Mouse (Mus musculus) forebrain, embryonic 12.5 days (tissue): Measurements from ENCODE around the gene Chmp4b. TPM values are rescaled to one million over a fixed set of nuclear protein-coding genes. Genes with fewer than 3 reads are reported as not detected.

Experiments
- ATAC-seq: fragments of 200-750 bp; cut with Nextera tagmentation; 2 replicates; pipeline ENCODE4 v1.8.0; 2017; ENCODE audit warnings: moderate TSS enrichment; ENCODE audit not compliant: low FRiP score
- H3K27ac ChIP-seq: fragments of 300-500 bp; sonication (generic); 2 replicates; pipeline ENCODE4 v1.5.1; 2016; ENCODE audit warnings: mild to moderate bottlenecking
- H3K27me3 ChIP-seq: fragments of 300-500 bp; sonication (generic); 2 replicates; pipeline ENCODE4 v1.6.1; 2016; ENCODE audit warnings: mild to moderate bottlenecking
- H3K36me3 ChIP-seq: fragments of 300-500 bp; sonication (generic); replicated peaks from 2 replicates; pipeline ENCODE4 v1.6.1; 2016; ENCODE audit warnings: mild to moderate bottlenecking
- H3K4me1 ChIP-seq: fragments of 300-500 bp; sonication (generic); 2 replicates; pipeline ENCODE4 v1.6.1; 2016
- H3K4me2 ChIP-seq: fragments of 300-500 bp; sonication (generic); 2 replicates; pipeline ENCODE4 v1.6.1; 2016; ENCODE audit warnings: mild to moderate bottlenecking, moderate library complexity
- H3K4me3 ChIP-seq: fragments of 300-500 bp; sonication (generic); replicated peaks from 2 replicates; pipeline ENCODE4 v1.5.1; 2016; ENCODE audit warnings: mild to moderate bottlenecking
- H3K9ac ChIP-seq: fragments of 300-500 bp; sonication (generic); 2 replicates; pipeline ENCODE4 v1.6.1; 2016; ENCODE audit warnings: mild to moderate bottlenecking
- H3K9me3 ChIP-seq: fragments of 300-500 bp; sonication (generic); 2 replicates; pipeline ENCODE4 v1.6.1; 2016
- WGBS: fragments of 180-500 bp; shearing (Covaris S2); methylation state at CpG from one replicate; pipeline ENCODE4 v1.1.7; 2016; 5-methylcytosine and 5-hydroxymethylcytosine counted together
- polyA plus RNA-seq: library from polyadenylated mRNA; unstranded; fragments of >200 nt; fragmentation: Nextera tagmentation; extraction: Ambion mirVana; gene quantifications from 2 replicates; pipeline ENCODE4 v1.2.1, GENCODE M21; 2016

Gene Chmp4b
- polyA plus RNA-seq, 1 experiment from 2014 or later = 21.8 TPM

GRCm38 (mm10) chr2:154713964-154714363 is 62.5 kb downstream of the Chmp4b start:
- no peak overlapping the region for H3K4me3 ChIP-seq
- H3K9me3 ChIP-seq = no peaks in the 10 kb centered on the region
- no peak overlapping the region for H3K4me2 ChIP-seq
- no peak for ATAC-seq
- H3K27me3 ChIP-seq = no peaks in the 10 kb centered on the region
- H3K9ac ChIP-seq = no peak overlapping the region
- no peaks in the 10 kb centered on the region for H3K4me1 ChIP-seq
- no peak overlapping the region for H3K27ac ChIP-seq
- H3K36me3 ChIP-seq = no peaks in the 10 kb centered on the region
- 53% methylated on average over 3 of the region's 3 CpGs for WGBS

- Histone ChIP-seq H3K27ac (no peak overlapping the region), H3K4me2 (no peak overlapping the region), H3K9me3 (no peaks in the 10 kb centered on the region), H3K4me1 (no peaks in the 10 kb centered on the region), H3K9ac (no peak overlapping the region), H3K27me3 (no peaks in the 10 kb centered on the region), H3K36me3 (no peaks in the 10 kb centered on the region), H3K4me3 (no peak overlapping the region)
- ATAC-seq = no peak
- 93% methylated on average over 4 of the region's 4 CpGs for WGBS
Observed at GRCm38 (mm10) chr2:154716586-154716985, 65.1 kb downstream of the Chmp4b start.

GRCm38 (mm10) chr2:154717081-154717480 is 65.6 kb downstream of the Chmp4b start:
- no peaks in the 10 kb centered on the region for H3K4me1 ChIP-seq
- no peak for ATAC-seq
- H3K36me3 ChIP-seq = no peaks in the 10 kb centered on the region
- H3K27me3 ChIP-seq = no peaks in the 10 kb centered on the region
- no peaks in the 10 kb centered on the region for H3K9me3 ChIP-seq
- H3K9ac ChIP-seq = no peak overlapping the region
- no peak overlapping the region for H3K4me2 ChIP-seq
- no peak overlapping the region for H3K4me3 ChIP-seq
- H3K27ac ChIP-seq = no peak overlapping the region

GRCm38 (mm10) chr2:154718855-154719556 is 67.5 kb downstream of the Chmp4b start:
- Histone ChIP-seq H3K4me3 (no peak overlapping the region), H3K4me2 (no peak overlapping the region), H3K27me3 (no peaks in the 10 kb centered on the region), H3K9ac (no peak overlapping the region), H3K9me3 (no peaks in the 10 kb centered on the region), H3K36me3 (no peaks in the 10 kb centered on the region), H3K4me1 (no peaks in the 10 kb centered on the region), H3K27ac (no peak overlapping the region)
- no peak for ATAC-seq
- WGBS = 84% methylated on average over 12 of the region's 12 CpGs

GRCm38 (mm10) chr2:154720315-154720714 is 68.8 kb downstream of the Chmp4b start:
- Histone ChIP-seq H3K4me3 (no peak overlapping the region), H3K27ac (no peak overlapping the region), H3K4me1 (peaks cover 2% of the 10 kb centered on the region; the same call in 1 of the 2 replicates), H3K27me3 (no peaks in the 10 kb centered on the region), H3K9ac (no peak overlapping the region), H3K4me2 (no peak overlapping the region), H3K9me3 (no peaks in the 10 kb centered on the region), H3K36me3 (no peaks in the 10 kb centered on the region)
- ATAC-seq = no peak
- 81% methylated on average over 2 of the region's 2 CpGs for WGBS

GRCm38 (mm10) chr2:154723473-154723872 is 72.0 kb downstream of the Chmp4b start:
- Histone ChIP-seq H3K9me3 (no peaks in the 10 kb centered on the region), H3K27ac (no peak overlapping the region), H3K27me3 (no peaks in the 10 kb centered on the region), H3K36me3 (no peaks in the 10 kb centered on the region), H3K9ac (no peak overlapping the region), H3K4me1 (peaks cover 6% of the 10 kb centered on the region; the same call in 1 of the 2 replicates), H3K4me3 (no peak overlapping the region), H3K4me2 (no peak overlapping the region)
- 83% methylated on average over 4 of the region's 4 CpGs for WGBS
- ATAC-seq = no peak

- 79% methylated on average over 3 of the region's 3 CpGs for WGBS
- Histone ChIP-seq H3K9ac (no peak overlapping the region), H3K27me3 (no peaks in the 10 kb centered on the region), H3K4me1 (peaks cover 10% of the 10 kb centered on the region), H3K9me3 (no peaks in the 10 kb centered on the region), H3K4me3 (no peak overlapping the region), H3K4me2 (no peak overlapping the region), H3K27ac (no peak overlapping the region), H3K36me3 (no peaks in the 10 kb centered on the region)
- no peak for ATAC-seq
Observed at GRCm38 (mm10) chr2:154729737-154730136, 78.2 kb downstream of the Chmp4b start.

- no peak overlapping the region for H3K9ac ChIP-seq
- 95% methylated on average over 3 of the region's 3 CpGs for WGBS
- no peak overlapping the region for H3K4me3 ChIP-seq
- no peaks in the 10 kb centered on the region for H3K27me3 ChIP-seq
- H3K36me3 ChIP-seq = no peaks in the 10 kb centered on the region
- H3K9me3 ChIP-seq = no peaks in the 10 kb centered on the region
- peaks cover 4% of the 10 kb centered on the region; the same call in 1 of the 2 replicates for H3K4me1 ChIP-seq
- H3K27ac ChIP-seq = no peak overlapping the region
- ATAC-seq = no peak
- no peak overlapping the region for H3K4me2 ChIP-seq
Observed at GRCm38 (mm10) chr2:154730841-154731240, 79.3 kb downstream of the Chmp4b start.

GRCm38 (mm10) chr2:154731916-154732315 is 80.4 kb downstream of the Chmp4b start:
- Histone ChIP-seq H3K4me3 (no peak overlapping the region), H3K27ac (no peak overlapping the region), H3K4me2 (no peak overlapping the region), H3K4me1 (peaks cover 4% of the 10 kb centered on the region; the same call in 1 of the 2 replicates), H3K9me3 (no peaks in the 10 kb centered on the region), H3K36me3 (no peaks in the 10 kb centered on the region), H3K27me3 (no peaks in the 10 kb centered on the region), H3K9ac (no peak overlapping the region)
- 62% methylated on average over 2 of the region's 2 CpGs for WGBS
- ATAC-seq = no peak

GRCm38 (mm10) chr2:154732503-154733141 is 81.1 kb downstream of the Chmp4b start:
- Histone ChIP-seq H3K4me3 (no peak overlapping the region), H3K27me3 (no peaks in the 10 kb centered on the region), H3K9ac (no peak overlapping the region), H3K27ac (no peak overlapping the region), H3K4me2 (no peak overlapping the region), H3K36me3 (no peaks in the 10 kb centered on the region), H3K4me1 (peaks cover 4% of the 10 kb centered on the region; the same call in 1 of the 2 replicates), H3K9me3 (no peaks in the 10 kb centered on the region)
- no peak for ATAC-seq
- WGBS = 84% methylated on average over 9 of the region's 9 CpGs

- no peak overlapping the region for H3K27ac ChIP-seq
- no peak overlapping the region for H3K9ac ChIP-seq
- ATAC-seq = no peak
Observed at GRCm38 (mm10) chr2:154734977-154735376, 83.5 kb downstream of the Chmp4b start.

GRCm38 (mm10) chr2:154735416-154735815 is 83.9 kb downstream of the Chmp4b start:
- no peaks in the 10 kb centered on the region for H3K36me3 ChIP-seq
- WGBS = 81% methylated on average over 7 of the region's 7 CpGs
- H3K9ac ChIP-seq = no peak overlapping the region

More at GRCm38 (mm10) chr2:154734977-154735376, 83.5 kb downstream of the Chmp4b start:
- H3K4me3 ChIP-seq = no peak overlapping the region
- H3K4me2 ChIP-seq = no peak overlapping the region
- WGBS = 52% methylated on average over 9 of the region's 9 CpGs
- H3K9me3 ChIP-seq = no peaks in the 10 kb centered on the region
- peaks cover 4% of the 10 kb centered on the region; the same call in 1 of the 2 replicates for H3K4me1 ChIP-seq
- no peaks in the 10 kb centered on the region for H3K27me3 ChIP-seq
- no peaks in the 10 kb centered on the region for H3K36me3 ChIP-seq

GRCm38 (mm10) chr2:154735986-154736385 is 84.5 kb downstream of the Chmp4b start:
- Histone ChIP-seq H3K9me3 (no peaks in the 10 kb centered on the region), H3K36me3 (no peaks in the 10 kb centered on the region), H3K4me1 (peaks cover 4% of the 10 kb centered on the region; the same call in 1 of the 2 replicates), H3K27ac (no peak overlapping the region), H3K27me3 (no peaks in the 10 kb centered on the region), H3K4me3 (no peak overlapping the region), H3K9ac (no peak overlapping the region), H3K4me2 (no peak overlapping the region)
- no peak for ATAC-seq
- 85% methylated on average over 7 of the region's 7 CpGs for WGBS

More at GRCm38 (mm10) chr2:154735416-154735815, 83.9 kb downstream of the Chmp4b start:
- no peaks in the 10 kb centered on the region for H3K9me3 ChIP-seq
- H3K4me3 ChIP-seq = no peak overlapping the region
- no peaks in the 10 kb centered on the region for H3K27me3 ChIP-seq
- no peak overlapping the region for H3K4me2 ChIP-seq
- H3K4me1 ChIP-seq = peaks cover 4% of the 10 kb centered on the region; the same call in 1 of the 2 replicates
- no peak overlapping the region for H3K27ac ChIP-seq
- no peak for ATAC-seq
